Mouse (Mus musculus) c-Kit-positive CD71-negative TER-119-negative erythroid progenitor cells, embryonic 14.5 days (primary cell): ENCODE measurements around the gene Dyrk3.
"Not testable (repeated sequence)": the region's sequence is repeated elsewhere in the genome, so short reads cannot be mapped to it uniquely, and the experiment has no call there.

ENCODE experiments used
- DNase-seq: peaks from one replicate; pipeline ENCODE4 v3.0.0-alpha.2; 2013; ENCODE audit warnings: low read depth

Gene Dyrk3

GRCm38 (mm10) chr1:131155456-131155855, 17.3 kb upstream of the Dyrk3 start:
- no peak for DNase-seq

GRCm38 (mm10) chr1:131153018-131153629, 15.0 kb upstream of the Dyrk3 start, which contains the start of gene Eif2d:
Gene Eif2d (plus strand): TSS chr1:131153181.
- no peak for DNase-seq

- no peak for DNase-seq
These were observed 11.4 kb upstream of the Dyrk3 start for GRCm38 (mm10) chr1:131149496-131149895.

GRCm38 (mm10) chr1:131146181-131146614, 8.1 kb upstream of the Dyrk3 start:
- DNase-seq = no peak

DNA sequence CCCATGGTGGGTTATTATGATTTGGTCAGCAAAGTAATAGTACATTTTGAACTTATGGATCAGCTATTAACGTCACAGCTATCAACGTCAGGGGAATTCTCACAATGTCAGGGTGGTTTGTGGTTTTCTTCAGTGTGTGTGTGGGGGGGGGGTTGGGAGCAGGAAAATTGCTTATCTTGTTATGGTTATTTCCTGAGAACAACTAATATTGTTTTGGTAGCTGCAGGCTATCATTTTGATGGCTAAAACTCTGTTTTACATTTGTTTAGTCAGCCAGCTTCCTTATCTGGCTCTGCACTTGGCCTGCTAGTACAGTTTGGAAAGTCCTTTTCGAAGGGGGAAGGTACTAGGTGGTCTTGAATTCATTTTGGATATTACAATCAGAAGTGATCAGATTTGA, 7.1 kb upstream of the Dyrk3 start:
- not testable (repeated sequence) for DNase-seq

DNA sequence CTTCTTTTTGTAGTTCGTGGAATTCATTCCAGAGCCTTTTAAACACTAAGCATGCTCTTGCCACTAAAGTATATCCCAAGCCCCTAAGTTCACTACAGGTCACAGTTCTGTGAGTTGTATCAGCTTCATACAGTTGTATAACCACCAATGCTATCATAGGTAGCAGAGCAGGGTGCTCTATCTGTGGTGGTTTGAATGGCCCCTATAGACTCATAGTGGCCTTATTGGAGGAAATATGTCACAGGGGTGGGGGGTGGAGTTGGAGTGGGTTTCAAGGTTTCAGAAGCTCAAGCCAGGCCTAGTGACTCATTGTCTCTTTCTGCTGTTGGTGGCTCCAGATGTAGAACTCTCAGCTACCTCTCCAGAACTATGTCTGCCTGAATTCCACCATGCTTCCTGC, 4.3 kb upstream of the Dyrk3 start:
- no peak for DNase-seq

- no peak for DNase-seq
These were observed 3.3 kb upstream of the Dyrk3 start for GRCm38 (mm10) chr1:131141449-131141848.

DNA sequence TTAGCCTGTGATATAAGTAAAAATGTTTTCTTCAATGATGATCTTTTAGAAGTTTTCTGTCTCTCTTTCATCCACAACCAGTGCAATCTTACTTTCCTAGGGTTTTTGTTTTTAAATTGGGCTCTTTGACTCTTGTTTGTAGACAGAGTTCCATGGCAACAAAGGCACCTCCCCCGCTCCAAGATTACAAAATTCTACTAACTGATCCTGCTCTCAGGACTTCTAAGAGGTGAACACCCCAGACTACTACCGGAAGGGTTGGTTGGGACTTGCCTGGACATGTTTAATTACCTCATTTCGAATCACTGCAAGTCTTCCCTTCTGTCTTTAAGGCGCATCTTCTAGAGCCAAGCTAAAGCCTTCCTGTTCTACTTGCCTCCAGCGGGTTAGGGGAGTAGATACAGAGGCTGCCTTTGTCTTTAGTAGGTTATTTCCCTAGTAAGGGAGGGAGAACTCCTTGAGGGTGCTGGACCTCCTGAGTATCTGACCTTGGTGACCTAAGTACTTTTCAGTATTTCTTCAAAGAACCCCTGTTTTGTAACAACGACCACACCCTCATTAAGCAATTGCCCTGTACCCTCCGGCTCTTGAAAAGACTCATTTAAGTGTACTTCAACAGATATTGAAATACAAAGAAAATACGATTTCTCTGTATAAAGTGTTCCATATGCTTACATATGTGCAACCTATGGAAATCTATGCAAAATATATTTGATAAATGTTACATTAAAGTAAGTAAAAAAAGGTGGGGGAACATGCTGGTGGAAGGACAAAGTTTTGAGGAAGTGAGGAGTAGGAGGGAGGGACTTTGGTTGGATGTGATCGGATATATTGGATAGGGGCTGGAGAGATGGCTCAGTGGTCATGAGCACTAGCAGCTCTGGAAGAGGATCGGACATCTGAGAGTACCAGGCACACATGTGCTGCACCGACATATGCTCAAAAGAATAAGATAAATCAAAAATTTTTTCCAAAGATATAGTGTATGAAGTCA, 1.3 kb upstream of the Dyrk3 start:
- no peak for DNase-seq

DNA sequence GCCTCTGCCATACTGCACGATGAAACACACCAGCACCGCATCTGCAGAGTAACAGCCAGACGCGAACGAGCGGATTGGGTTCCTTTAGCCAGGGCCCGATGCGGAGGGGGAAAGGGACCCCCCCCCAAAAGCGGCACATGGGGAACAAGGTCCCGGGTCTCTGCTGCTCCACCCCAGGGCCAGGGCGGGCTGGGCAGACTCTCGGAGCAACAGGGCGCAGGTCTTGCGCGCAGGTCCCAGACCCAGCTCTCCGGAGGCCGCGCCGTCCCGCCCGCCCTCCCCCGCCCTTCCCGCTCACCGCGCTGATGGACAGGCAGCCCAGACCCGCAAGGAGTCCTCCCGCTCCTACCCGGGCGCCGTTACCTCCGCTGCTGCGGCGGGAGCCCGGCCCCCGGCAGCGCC, 422 bp downstream of the Dyrk3 start:
- DNase-seq = no peak

DNA sequence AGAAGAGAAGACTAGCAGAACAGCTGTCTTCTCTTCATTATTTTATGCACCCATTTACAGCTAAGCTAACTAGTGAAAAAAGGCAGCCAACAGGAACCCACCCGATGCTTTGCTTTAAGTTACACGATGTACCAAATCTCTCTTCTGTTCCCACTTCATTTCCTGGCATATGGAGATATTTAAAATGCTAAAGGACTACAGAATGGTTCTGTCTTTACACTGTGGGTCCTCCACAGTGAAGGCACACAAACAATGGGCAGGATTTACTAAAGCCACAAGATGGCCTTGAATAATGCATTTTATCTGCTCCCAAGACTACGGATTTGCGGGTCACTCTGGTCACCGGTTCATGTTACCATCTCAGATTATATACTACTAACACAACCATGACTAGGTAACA, 1.0 kb downstream of the Dyrk3 start:
- DNase-seq = no peak

GRCm38 (mm10) chr1:131135960-131136629, 2.0 kb downstream of the Dyrk3 start:
- no peak for DNase-seq

DNA sequence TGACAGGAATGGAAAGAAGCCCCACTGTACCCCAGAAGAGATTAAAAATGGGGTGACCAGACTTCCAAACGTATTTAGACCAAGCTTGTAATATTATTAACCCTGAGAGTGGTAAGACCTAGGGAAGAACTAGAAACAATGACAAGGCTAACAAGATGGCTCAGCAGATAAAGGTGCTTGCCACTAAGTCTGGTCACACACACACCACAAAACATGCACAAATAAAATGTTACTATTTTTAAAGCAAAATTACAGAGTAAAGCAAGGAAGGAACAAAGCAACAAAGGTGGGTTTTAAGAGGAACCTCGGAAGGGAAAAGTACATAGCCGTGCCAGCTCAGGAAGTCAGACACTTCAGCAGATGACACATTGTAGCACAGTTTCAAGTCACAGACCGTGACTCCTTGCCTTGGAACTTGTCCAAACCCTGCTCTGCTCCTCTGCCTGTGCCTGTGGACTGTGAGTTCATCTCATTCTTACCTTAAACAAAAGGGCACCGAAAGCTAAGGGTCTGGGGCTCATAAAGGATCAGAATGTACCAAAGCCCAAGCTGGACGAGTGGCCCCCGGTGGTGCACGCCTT, 3.1 kb downstream of the Dyrk3 start:
- DNase-seq = no peak

DNA sequence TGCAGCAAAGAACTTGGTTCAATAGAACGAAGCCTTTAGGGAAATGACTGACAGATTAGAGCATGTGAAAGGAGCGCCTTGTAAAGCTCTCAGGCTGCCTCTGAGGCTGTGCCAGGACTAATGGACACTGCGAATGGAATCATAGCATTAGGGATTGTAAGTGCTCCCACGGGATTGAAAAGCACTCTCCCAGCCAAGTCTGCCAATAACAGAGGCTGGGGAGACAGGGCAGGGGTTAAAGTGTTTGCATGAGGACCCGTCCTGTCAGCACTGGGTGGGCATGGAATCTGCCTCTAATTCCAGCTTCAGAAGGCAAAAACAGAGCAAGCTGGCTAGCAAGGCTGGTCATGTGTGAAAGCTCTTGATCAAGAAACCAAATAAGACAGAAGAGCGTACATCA, 3.9 kb downstream of the Dyrk3 start:
- DNase-seq = no peak

- DNase-seq = no peak
These were observed 12.0 kb downstream of the Dyrk3 start for GRCm38 (mm10) chr1:131125987-131126744.

DNA sequence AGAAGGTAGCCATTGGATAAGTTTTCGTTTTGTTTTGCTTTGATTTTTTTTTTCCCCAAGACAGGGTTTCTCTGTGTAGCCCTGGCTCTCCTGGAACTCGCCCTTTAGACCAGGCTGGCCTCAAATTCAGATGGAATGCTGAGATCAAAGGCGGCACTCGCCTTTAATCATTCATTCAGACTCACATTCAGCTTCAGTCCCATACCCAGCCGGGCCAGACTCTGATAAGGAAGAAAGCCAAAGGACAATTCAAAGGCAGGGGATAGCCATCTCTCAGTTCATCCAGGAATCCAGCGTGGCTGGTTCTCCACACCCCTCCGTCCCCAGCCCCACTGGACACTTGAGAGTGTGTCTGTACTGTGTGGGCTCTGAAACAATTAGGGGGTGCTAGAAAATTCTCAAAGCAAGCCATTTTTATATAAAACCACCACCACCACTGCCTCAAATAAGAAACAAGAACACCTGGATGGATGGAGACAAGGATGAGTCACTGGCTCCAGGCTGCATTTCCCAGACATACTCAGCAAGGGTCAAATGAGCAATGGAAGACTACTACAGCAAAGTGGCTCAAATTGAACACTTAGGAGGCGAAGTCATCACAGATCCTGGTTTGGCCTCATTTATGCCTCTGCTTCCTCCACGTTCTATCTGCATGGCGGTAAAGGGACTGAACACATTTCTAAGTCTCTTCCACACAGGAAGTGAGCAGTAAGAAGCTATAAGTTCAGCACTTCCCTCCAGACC, 14.4 kb downstream of the Dyrk3 start:
- DNase-seq = no peak

DNA sequence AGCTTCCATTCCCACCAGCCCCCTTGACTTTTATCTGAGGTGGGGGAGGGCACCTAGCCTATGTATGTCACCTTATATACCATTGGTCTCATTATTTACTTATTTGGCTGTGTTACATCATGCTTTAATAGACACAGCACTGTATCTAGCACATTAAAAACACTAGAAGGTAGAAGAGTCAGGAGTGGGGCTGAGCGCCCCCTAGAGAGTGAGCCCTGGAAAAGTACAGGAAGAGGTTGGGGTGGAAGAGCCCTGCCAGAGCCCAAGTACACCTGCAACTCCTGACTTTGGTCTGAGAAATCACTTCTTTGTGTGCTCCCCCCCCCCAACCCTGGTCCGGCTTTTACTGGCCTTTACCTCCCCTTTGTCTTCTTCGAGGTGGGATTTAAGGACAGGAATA, 16.2 kb downstream of the Dyrk3 start:
- no peak for DNase-seq

DNA sequence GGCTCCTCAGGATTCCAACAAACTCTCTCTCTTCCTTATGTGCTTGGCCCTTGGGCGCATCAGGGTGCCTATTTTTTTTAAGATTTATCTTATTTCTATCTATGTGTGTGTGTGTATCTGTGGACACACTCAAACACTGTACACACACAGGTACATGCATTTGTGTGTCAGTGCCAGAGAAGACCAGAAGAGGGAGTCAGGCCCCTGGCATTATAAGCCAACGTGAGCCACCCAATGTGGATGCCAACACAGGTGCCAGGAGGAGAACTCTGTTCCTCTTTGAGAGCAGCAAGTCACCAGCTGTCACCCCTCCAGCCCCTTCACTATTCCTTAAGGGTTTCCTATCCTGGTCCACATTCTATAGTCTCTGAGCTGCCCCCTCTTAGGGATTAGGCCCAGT, 19.1 kb downstream of the Dyrk3 start:
- no peak for DNase-seq

DNA sequence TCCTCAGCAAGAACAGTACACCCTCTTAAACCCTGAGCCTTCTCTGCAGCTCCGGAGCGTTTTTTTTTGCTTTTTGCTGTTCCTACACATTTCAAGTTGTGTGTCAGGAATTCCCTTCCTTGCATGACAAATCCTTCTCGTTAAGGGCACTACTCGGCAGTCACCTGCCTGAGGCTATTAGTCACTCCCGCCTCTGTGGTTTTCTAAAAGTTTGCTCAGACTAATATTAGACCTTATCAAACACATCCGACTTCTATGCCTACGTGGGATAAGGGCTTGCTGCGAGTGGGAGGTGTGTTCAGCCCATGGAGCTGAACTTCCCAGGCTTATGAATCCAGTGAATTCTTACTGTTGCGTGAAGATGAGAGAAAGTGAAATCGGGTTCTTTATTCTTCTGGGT, 19.6 kb downstream of the Dyrk3 start:
- DNase-seq = no peak

DNA sequence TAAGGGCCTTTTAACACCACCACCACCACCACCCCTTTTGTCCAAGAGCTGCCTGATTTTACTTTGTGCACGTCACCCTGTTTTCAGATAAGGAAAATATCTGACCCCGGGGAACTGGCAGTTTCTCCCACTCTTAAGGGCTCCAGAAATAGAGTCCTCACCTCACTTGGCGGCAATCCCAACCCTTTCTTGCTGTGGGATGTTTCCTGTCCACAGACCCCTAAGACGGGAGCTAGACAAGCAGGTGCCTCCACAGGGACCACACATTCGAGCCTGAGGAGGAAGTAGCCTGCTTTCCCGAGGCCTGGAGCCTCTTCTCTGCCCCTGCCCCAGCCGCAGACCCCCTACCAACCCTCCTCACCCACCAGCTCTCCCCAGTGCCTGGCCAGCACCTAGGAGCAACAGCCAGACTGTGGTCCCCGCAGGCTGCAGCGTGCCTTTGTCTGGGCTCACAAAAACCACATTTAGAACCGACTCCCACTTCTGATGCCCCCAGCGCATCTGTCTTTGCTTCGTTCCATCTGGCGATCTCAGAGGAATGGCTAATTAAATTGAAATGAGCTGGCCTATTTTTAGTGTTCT, 21.6 kb downstream of the Dyrk3 start:
- DNase-seq = no peak

GRCm38 (mm10) chr1:131115932-131116331, 22.2 kb downstream of the Dyrk3 start:
- no peak for DNase-seq

GRCm38 (mm10) chr1:131112576-131112975, 25.6 kb downstream of the Dyrk3 start:
- DNase-seq = no peak
